Mouse (Mus musculus) cerebellum, adult 18-20 months (tissue): Measurements from ENCODE around the gene Acss2.
"Not testable (repeated sequence)": the region's sequence is repeated elsewhere in the genome, so short reads cannot be mapped to it uniquely, and the experiment has no call there.

Source experiments
- DNase-seq, 2 experiments: peaks; one replicate each; pipeline ENCODE4 v3.0.0; 2021

The Acss2 gene

DNA sequence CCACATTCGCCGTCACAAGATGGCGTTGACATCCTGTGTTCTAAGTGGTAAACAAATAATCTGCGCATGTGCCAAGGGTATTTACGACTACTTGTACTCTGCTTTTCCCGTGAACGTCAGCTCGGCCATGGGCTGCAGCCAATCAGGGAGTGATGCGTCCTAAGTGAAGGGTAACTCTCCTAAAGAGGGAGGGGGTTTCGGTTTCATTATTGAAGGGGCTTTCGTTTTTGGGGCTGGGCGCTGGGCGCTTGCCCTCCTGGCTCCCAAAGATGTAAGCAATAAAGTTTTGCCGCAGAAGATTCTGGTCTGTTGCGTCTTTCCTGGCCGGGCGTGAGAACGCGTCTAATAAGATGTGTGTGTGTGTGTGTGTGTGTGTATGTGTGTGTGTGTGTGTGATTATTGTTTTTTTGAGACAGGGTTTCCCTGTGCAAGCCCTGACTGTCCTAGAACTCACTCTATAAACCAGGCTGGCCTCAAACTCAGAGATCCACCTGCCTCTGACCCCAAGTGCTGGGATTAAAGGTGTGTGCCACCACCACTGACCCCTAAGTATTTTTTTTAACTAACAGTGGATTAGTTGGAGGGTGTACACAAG, 20.8 kb downstream of the Acss2 start:
- not testable (repeated sequence) for DNase-seq

DNA sequence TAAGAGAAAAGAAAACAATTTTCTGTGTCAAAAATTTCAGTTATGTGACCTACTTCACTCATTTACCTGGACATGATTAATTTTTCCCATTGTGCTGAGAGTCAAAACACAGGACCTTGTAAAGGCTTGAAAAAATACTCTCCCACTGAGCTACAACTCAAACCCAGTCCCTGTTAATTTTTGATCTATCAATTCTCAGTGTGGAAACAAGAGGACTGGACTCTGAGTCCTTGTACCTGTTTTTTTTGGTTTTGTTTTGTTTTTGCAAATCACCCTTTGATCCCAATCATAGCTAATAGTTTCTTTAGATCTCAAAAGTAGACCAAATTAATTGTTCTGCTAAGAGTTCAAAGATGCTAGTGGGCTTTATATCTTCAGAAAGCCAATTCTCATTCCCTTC, 21.9 kb downstream of the Acss2 start:
- no peak for DNase-seq

DNA sequence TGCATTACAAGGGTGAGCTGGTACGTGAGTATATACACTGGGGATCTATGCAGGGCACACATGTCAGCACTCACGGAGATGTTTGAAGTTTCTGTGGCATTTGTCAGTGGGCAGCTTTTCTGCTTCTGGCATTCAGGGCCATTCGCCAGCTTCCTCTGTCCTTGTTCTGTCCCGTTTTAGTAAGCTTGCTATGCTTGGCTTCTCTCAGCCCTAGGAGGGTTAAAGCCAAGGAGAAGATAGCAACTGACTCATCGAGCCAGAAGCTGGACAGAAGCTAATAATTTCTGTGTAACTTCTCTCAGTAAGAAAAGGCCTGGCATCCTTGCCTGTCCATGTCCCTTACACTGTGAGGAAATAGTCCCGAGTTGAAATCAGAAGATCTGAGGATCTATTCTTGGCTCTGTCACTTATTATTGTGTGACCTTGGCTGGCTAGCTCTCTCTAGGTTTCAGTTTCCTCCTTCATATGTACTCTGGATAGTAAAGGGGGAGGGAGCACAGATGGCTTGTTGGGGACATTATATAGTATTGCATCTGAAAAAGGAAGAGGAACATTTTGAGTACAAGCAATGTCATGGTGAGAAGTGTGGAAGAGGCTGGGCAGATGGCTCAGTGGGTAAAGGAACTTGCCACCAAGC, 23.2 kb downstream of the Acss2 start:
- DNase-seq: peak; percentile 63 to 70

DNA sequence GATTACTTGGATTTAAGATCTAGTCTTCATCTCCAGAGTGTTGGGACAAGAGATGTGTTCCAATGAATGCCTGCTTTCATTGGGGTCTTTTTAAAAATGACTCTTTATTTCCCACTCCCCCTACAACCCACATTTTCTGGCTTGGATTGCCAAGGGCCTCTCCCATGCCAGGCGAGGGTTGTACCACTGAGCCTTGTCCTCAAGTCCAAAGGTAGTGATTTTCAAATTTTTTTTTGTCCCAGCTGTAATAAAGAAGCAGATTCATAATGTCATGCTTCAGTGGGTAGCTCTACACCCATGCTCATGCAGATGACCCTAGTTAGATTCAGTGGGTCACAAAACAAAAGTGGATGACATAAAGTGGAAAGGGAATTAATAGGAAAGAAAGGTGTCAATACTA, 29.2 kb downstream of the Acss2 start:
- no peak for DNase-seq

DNA sequence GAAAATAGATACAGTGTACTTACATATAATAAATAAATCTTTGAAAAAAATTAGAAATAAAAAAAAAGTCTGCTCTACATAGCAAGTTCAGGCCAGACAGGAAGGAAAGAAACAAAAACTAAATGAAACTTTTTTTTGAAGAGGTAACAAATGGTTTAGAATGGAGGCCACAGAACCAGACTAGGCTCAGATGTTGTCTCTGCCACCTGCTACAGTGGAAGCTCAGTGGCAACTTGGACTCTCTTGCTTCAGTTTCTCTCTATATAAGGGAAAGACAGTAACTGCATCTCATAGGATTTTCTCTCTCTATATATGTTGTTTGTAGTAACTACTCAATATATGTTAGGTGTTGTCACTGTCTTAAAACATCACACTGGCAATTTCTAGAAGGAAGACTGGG, 34.6 kb downstream of the Acss2 start:
- no peak for DNase-seq

DNA sequence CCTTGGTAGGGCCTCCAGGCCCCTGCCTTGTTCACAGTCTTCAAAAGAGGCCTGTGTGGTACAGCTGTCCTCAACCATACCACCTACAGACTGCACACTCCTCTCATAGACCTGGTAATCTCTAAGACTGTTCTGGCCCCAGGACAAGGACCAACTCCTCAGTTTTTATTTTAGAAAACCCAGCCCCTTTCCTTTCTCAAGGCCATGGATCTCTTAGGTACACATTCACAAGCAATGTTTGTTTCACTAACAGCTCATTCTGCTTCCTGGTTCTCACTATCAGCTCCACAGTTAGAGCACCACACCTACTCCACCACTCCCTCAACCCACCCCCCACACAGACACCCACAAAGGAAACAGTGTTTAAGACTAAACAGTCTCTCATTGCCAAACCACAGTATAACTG, 35.2 kb downstream of the Acss2 start:
- DNase-seq: no peak

DNA sequence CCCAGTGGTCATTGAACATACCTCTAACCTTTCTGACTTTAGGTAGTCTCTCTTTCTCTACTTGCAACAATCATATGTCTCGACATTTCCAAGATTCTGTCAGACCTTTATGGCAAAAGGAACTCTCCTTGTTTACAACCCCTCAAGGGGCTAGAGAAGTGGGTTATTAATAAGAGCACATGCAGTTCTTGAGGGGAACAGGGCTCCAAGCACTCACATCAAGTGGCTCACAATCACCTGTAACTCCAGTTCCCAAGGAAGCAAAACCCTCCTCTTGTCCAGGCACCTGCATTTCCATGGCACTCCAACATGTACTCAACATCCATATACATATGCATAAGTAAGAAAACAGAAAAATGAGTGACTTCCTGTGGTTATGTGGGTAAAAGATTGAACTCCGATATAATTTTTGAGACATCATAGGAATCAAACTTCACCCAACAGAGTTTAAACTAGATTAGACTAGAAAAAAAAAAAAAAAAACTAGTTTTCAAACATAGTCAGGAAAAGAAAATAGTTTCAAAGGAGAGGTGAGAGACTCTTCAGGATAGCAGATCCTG, 36.8 kb downstream of the Acss2 start:
- DNase-seq: no peak

DNA sequence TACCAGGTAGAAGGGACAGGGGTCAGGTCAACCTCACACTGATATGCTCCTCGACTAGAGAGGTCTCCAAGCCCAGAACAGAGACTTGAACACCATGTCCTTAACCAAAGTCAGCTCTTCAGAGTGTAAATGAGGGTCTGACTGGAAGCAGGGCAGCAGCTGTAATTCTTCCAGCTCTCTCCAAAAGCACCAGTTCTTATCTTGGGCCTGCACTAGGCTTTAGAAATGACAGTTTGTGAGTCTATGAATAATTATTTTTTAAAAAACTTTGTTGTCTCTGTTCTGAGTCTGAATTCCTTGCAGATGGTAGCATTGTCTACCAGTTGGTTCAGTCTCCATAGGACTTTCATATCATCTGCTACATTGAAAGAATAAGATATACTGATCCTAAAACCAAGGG, 44.5 kb downstream of the Acss2 start:
- no peak for DNase-seq

DNA sequence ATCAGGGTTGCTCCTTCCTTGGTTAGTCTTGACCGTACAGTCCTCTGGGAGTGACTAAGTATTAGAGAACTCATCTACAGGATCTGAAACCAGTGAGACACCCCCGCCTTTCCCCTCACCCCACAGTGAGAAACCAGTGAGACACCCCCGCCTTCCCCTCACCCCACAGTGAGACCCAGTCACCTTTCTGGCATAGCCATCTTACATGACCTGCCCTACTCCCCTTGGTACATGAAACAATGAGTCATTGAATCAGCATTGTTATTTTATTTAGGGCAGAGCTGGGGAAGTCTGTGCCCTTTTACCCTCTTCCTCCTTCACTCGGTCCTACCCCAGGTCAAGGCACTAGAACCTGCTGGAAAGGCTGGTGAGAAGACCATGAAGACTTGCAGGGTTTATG, 45.2 kb downstream of the Acss2 start:
- no peak for DNase-seq

DNA sequence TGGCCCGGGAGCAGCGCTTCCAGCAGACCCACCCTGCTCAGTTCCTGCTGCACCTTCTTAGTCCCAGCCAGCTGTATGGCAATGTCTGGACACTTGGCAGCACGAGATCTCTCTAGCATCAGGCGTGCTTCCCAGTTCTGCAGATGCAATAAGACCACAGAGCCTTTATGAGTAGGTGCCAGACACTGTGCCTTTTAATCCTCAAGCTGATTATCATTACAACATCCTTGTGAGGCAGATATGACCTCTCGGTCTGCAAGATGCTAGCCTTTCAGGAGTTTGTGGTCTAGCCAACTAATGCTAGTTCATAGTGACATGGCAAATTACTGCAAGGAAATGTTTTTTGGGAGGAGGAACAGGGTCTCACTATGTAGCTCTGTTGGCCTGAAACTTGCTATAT, 50.0 kb downstream of the Acss2 start:
- no peak for DNase-seq

DNA sequence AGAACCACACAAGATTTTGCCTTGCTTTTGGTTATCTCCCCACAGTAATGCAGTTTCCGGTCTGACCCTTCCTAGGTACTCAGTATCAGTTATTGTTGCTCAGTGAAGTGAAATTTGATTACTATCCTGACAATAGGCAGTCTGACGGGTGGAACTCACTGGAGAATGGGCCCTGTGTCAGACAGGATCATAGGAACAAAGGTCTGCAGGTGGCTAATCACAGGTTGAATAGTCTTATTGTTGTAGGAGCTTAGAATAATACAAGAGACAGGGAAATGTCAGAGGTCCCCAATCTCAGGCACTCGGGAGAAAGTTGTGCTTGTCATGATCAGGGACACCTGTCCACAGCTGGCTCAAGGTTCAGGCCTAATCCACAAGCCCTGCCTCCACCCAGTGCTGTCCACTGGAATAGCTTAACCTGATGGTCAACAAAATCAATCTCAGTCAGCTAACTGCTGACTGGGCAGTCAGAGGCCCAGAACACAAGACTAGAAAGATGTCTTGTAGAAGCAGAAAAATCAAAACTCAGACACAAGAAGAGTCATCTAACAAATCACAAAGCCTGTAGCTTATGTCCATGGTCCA, 51.6 kb downstream of the Acss2 start:
- no peak for DNase-seq

DNA sequence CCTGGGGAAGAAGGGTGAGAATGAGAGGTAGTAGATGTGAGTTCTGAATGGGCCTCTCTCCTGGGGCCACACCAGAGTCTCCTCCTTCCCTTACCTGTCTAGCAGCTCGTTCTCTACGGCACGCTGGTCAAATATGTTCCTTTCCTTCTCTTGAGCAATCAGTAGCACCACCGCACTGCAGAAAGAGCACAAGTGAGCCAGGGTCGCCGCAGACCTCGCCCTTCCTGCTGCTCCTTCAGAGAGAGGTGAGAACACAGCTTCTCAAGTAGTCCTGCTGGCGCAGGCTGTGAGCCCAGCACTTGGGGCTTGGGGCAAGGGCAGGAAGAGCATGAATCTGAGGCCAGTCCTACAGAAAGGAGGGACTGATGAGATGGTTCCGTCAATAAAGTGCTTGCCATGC, 55.3 kb downstream of the Acss2 start:
- no peak for DNase-seq

DNA sequence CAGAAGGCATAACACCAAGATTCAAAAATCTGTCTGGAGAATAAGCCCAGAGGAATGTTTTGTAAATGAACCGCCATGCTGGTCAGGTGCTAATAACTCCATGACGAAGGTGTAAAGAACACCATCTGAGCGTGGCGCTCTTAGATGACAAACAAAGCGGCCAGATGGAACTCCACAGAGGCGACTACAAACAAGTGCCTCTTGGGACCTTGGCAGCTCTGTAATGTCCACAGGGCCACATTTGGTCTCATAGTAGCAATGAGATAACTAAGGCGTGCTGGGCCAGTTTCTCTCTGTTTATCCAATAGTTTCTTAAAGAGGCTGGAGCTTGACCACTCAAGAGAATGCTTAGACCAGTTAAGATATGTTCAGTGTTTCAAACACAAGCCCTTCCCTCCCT, 56.2 kb downstream of the Acss2 start:
- no peak for DNase-seq

DNA sequence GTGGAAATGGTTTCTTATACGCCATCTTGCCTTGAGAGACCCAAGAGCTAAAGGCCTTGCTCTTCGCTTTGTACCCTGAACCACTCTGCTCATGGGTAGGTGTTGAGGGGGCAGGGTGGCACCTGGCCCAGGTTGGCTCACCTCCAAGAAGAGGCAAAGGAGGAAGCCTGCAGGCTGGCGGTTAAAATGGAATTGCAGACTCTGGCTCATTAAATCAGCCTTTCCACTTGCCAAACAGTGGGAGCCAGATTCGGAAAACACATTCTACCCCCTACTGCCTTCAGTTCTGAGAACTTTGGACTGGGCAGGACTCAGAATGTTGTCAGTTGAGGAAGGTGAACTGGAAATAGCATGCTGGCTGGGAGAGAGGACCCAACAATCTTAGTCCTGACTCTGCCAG, 57.0 kb downstream of the Acss2 start:
- DNase-seq: peak; percentile 62 to 66

DNA sequence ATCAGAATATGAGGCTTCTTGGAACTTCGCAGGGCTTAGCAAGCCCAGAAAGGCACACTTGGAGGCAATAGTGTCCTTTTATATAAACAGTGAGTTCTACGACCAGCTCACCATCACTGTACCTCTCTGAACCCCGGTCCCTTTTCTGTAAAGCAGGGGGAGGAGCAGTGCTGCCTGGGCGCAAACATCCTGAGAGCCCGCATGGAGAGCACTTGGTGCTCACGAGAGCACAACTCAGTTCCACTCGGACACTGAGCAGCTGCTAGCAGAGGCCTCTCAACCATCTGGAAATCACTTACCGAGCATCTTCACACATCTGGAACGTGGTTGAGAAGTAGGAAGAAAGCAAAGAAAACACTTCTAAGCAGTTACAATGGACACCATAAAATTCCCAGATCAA, 58.9 kb downstream of the Acss2 start:
- no peak for DNase-seq

DNA sequence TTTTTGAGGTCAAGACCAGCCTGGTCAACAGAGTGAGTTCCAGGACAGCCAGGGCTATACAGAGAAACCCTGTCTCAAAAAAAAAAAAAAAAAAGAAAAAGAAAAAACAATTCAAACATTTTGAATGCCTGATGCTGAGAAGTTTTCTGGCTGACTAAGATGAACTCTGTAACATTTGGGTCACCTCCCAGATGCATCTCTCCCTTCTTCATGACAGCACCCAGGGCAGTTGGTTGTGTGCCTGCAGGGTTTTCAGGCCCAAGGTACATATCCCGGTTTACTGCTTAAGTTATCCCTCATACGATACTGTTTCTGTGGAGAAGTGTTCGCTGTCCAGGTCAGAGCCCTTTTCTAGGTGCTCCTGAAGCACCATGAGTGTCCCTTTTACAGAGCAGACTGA, 62.6 kb downstream of the Acss2 start:
- no peak for DNase-seq

DNA sequence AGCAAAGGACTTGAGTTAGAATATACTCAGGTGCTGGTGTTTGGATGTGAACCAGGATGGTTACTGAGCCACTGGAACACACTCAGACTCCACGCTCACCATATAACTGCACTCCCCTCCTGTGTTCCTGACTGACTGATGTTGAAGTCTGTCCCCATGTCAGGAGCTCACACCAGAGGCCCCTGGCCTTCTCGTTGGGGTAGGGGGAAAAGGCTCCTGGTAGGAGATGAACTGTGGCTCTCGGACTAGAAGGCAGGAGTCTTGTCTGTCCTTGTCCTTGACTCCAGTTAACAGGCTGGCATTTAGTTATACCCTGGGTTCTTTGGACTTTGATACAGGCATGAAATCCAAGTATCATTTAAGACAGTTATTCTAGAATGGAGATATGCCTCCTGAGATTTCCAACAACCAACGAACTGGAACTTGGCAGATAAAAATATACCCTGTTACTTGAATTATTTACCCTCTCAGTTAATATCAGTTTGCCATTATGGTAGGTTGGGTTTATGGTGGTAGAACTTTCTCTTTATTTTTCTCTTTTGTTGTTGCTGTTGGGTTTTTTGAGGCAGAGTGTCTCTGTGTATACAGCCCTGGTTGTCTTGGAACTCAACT, 64.7 kb downstream of the Acss2 start:
- DNase-seq: no peak

DNA sequence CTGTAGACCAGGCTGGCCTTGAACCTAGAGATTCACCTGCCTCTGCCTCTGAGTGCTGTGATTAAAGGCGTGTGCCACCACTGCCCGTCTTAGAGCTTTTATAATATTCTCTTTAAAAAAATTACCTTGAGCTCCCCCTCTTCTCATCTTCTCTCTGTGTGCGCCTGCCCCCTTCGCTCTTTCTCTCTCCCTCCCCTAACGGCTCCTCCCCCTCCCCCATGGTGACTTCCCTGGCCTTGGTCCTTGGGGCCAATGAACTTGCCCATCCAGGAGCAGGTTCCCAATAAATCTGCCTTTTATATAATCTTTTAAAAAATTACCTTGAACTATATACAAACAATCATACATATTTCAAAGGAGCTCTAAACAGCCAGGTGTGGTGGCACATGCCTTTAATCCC, 65.2 kb downstream of the Acss2 start:
- DNase-seq: no peak

DNA sequence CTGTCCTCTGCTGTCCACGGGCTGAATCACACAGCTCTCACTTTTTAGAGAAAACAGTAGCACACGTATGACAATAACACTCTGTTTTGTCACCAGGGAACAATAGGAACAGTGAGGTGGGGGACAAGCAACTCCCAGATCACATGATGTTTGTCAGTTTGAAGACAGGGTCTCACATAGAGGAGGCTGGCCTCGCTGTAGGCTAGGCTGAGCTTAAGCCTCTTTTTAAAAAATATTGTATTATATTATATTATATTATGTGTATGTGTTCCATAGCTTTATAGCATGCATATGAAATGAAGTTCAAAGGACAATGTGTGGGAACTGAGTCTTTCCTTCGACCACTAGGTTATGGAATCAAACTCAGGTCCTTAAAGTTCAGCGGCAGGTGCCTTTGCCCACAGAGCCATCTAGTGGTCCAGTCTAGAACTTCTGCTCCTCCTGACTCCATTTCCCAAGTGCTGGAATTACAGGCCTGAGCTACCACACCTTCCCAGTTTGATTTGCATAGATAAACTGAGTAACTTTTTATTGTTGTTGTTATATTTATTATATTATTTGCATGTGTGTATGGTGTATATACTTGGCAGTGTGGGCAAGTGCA, 66.3 kb downstream of the Acss2 start:
- peak; percentile 75 for DNase-seq

DNA sequence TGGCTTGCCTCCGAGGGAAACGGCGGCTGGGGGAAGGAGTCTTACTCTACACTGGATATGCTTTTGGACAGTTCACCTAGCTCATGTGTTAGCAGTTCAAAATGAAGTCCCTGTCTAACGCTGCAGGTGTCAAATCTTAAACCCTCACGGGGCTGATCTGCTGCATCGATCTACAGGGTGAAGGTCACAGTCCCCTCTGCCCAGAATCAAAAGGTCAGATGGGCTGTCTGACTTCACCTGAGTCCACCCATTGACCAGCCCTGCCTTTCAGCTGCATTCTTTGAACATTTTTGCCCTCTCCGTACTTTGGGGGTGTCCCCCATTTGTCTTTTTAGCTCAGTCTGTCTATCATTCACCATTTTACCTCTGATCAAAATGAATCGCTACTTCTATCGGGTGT, 67.3 kb downstream of the Acss2 start:
- DNase-seq: no peak

DNA sequence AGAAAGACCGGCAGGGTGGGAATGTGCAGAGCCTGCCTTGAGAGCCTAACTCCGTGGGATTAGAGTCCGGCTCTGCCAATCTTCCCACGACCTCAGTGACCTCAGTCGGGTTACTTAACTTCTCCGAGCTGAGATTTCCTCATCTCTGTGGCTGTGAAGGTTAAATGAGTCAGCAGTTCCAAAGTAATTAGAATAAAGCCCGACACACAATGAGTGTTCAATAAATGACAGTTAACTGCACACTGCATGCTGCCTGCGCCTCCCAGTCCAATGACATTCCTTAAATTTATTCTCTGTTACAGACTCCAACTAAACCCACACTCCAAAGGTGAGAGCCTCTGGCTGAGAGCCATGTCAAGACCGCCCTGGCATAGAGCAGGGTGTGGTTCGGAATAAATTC, 67.7 kb downstream of the Acss2 start:
- DNase-seq: no peak

DNA sequence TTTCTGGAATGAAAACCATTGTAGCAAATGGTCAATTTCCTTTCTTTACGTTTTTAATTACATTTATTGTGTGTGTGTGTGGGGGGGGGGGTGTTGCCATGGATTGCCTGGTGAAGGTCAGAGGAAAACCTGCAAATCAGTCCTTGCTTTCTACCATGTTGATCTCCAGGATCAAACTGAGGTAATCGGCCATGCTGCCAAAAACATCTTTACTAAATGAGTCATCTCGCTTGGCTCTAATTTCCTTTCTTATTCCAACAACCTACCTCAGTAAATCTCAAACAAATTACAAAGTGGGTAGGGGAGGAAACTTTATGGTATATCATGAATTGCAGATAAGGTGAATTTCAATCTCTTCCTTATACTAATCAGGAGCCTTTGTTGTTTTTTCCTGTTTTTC, 70.4 kb downstream of the Acss2 start:
- no peak for DNase-seq

DNA sequence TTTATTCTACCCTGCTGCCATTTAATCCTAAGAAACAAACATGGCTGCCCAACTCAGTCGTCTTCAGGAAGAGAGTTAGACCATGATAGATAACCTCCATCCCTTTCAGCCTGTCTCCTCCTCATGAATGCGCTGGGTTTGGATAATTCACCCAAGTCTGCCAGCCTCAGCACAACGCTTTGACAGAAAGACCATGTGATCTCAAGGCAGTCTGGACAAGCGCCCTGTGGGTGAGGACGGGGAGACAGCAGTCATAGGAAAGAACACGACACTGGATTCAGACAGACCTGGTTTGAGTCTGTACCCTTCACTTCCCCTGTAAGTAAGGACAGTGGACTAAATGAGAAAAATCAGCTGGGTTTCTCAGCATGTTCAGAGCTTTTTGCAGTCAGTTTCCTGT, 71.8 kb downstream of the Acss2 start:
- DNase-seq: no peak

DNA sequence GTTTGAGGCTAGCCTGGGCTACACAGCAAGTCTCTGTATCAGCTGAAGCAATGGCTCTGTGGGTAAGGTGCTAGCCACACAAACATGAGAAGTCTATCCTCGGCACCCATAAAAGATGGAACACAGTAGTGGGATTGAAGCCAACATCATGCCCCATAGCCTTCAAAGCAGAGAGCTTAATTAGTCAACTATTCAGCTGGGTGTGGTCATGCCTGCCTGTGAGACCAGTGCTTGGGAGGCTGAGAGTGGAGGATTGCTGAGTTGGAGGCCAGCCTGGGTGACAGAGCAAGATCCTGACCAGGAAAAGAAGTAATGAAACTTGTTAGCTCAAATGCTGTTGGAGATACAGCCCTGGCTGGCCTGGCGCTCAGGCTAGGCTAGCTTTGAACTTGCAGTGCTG, 73.1 kb downstream of the Acss2 start:
- no peak for DNase-seq
